Mouse (Mus musculus): ENCODE results near the gene Spdef.

GRCm38 (mm10) chr17:27750451-27750942 is 21.7 kb upstream of the Spdef start:
- TF ChIP-seq CTCF (IDR thresholded peaks at IDR 0.05; ENCODE audit: borderline replicate concordance, insufficient read depth, low read depth, low read length) (no peak), POLR2A (IDR thresholded peaks at IDR 0.05; ENCODE audit: borderline replicate concordance, insufficient read depth, low read length) (no peak)

Data from cerebellum, adult 2 months (tissue).